Mouse (Mus musculus): ENCODE data around the gene Slc9a9. TPM values are rescaled to one million over a fixed set of nuclear protein-coding genes. Genes with fewer than 3 reads are reported as not detected.

The Slc9a9 gene
- total RNA-seq, 2 experiments from 2014 or later, result 2.0 TPM

DNA sequence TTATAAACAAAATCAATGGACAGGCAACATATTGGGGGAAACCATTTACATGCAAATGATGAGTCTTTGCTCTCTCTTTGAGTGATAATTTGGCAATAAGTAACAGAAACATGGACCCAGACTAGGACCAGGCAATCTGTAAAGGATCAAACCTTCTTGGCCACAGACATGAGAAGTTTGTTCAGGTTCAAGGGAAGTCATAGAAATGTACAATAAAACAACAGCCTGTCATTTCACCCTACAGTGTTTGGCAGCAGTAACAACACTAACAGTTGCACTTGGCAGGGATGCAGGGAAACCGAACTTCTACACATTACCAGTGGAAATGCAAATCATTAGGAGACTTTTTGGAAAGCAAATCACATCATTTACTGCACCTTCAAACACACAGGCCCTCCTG lies 164.1 kb downstream of the Slc9a9 start:
- TF ChIP-seq CTCF (IDR thresholded peaks at IDR 0.05), result no peak
- DNase-seq, result no peak
- Histone ChIP-seq H3K27ac (no peak overlapping the region), H3K4me3 (no peak overlapping the region)
- intact Hi-C loops (cut with DNase I), result no loop called here

- intact Hi-C loops (cut with DNase I), result no loop called here
- no peak overlapping the region for H3K4me3 ChIP-seq
- no peak for DNase-seq
- no peak overlapping the region for H3K27ac ChIP-seq
- TF ChIP-seq CTCF (IDR thresholded peaks at IDR 0.05), result no peak
Measured at GRCm38 (mm10) chr9:94837384-94837783, 167.7 kb downstream of the Slc9a9 start.

DNA sequence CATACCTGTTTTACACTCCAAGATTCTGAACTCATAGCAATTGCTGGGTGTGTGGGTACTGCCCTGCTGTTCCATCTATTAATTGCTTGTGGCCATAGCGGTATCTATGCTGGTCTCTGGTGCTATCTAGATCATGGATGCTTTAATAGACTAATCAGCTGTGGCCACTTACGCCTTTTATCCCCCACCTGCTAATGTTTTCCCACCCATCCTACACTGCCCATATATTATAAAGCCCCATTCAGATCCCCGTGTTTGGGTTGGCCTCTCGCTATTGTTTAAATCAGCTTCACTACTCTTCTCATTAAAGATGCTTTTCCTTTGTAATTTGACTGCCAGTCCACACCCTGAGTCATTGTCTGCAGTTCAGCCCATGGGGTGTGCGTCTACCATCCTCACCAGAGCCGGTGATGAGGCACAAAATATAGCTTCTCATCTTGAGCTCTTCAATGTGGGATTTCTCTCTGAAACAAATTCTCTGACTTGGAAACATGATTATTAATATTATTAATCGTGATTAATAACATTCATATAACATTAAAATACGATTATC lies 168.8 kb downstream of the Slc9a9 start:
- Histone ChIP-seq H3K27ac (no peak overlapping the region), H3K4me3 (no peak overlapping the region)
- no peak for TF ChIP-seq CTCF (IDR thresholded peaks at IDR 0.05)
- no peak for DNase-seq
- intact Hi-C loops (cut with DNase I), result no loop called here

GRCm38 (mm10) chr9:94839204-94839603 lies 169.5 kb downstream of the Slc9a9 start:
- intact Hi-C loops (cut with DNase I), result no loop called here
- Histone ChIP-seq H3K4me3 (no peak overlapping the region), H3K27ac (no peak overlapping the region)
- TF ChIP-seq CTCF (IDR thresholded peaks at IDR 0.05), result no peak
- no peak for DNase-seq

DNA sequence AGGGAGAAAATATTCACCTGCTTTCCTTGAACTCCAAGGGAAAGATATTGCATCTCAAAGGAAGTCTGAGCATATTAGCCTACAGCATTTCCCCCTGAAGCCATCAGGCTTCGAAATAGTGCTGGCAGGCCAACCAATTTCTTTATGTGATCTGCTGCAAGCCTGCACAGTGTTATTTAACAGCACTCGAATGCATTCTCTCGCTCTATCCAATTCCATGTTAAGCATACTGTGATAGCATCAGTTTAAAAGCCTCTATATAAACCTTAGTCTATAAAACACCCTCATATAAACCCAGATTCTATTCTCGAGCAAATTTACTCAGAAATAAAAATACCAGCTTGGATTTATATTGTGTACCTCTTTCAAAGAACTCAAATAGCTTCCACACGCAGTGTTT lies 170.7 kb downstream of the Slc9a9 start:
- TF ChIP-seq CTCF (IDR thresholded peaks at IDR 0.05), result no peak
- intact Hi-C loops (cut with DNase I), result no loop called here

DNA sequence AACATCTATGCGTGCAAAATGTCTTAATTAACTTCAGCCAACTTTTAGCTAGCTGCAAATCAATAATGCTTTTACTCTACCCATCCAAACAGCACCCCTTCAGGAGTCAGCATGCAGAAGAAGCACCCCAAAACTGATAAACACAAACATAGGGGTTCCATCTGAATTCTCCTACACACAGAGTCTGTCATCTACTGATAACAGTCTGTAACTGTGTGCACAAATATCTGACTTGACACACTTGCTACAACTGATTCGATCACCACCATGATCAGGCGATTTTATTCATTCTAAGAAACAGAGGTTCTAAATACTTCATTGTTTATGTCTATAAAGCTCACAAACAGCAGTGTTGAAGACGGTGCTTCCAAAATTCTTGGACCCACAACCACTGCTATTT lies 171.3 kb downstream of the Slc9a9 start:
- intact Hi-C loops (cut with DNase I), result no loop called here
- no peak for DNase-seq
- no peak for TF ChIP-seq CTCF (IDR thresholded peaks at IDR 0.05)
- H3K27ac ChIP-seq, result no peak overlapping the region
- H3K4me3 ChIP-seq, result no peak overlapping the region

More for the DNA sequence above, 170.7 kb downstream of the Slc9a9 start:
- DNase-seq, result no peak
- H3K27ac ChIP-seq, result no peak overlapping the region
- no peak overlapping the region for H3K4me3 ChIP-seq

GRCm38 (mm10) chr9:94844176-94844575 lies 174.5 kb downstream of the Slc9a9 start:
- TF ChIP-seq CTCF (IDR thresholded peaks at IDR 0.05), result no peak
- DNase-seq, result no peak
- Histone ChIP-seq H3K4me3 (no peak overlapping the region), H3K27ac (no peak overlapping the region)
- intact Hi-C loops (cut with DNase I), result no loop called here

GRCm38 (mm10) chr9:94847624-94848023 lies 177.9 kb downstream of the Slc9a9 start:
- Histone ChIP-seq H3K4me3 (no peak overlapping the region), H3K27ac (no peak overlapping the region)
- no peak for DNase-seq
- intact Hi-C loops (cut with DNase I), result no loop called here
- no peak for TF ChIP-seq CTCF (IDR thresholded peaks at IDR 0.05)

- DNase-seq, result no peak
- intact Hi-C loops (cut with DNase I), result no loop called here
- no peak overlapping the region for H3K4me3 ChIP-seq
- no peak for TF ChIP-seq CTCF (IDR thresholded peaks at IDR 0.05)
- no peak overlapping the region for H3K27ac ChIP-seq
Measured at GRCm38 (mm10) chr9:94851550-94851949, 181.8 kb downstream of the Slc9a9 start.

GRCm38 (mm10) chr9:94856093-94856492 lies 186.4 kb downstream of the Slc9a9 start:
- Histone ChIP-seq H3K27ac (no peak overlapping the region), H3K4me3 (no peak overlapping the region)
- DNase-seq, result no peak
- intact Hi-C loops (cut with DNase I), result no loop called here
- TF ChIP-seq CTCF (IDR thresholded peaks at IDR 0.05), result no peak

- Histone ChIP-seq H3K4me3 (no peak overlapping the region), H3K27ac (no peak overlapping the region)
- no peak for TF ChIP-seq CTCF (IDR thresholded peaks at IDR 0.05)
- intact Hi-C loops (cut with DNase I), result loop anchor here (5.0 kb wide), 1 partner anchor 539 kb away; the partner anchor contains the start of gene Chst2
- DNase-seq, result no peak
Measured at GRCm38 (mm10) chr9:94868557-94868956, 198.8 kb downstream of the Slc9a9 start.

DNA sequence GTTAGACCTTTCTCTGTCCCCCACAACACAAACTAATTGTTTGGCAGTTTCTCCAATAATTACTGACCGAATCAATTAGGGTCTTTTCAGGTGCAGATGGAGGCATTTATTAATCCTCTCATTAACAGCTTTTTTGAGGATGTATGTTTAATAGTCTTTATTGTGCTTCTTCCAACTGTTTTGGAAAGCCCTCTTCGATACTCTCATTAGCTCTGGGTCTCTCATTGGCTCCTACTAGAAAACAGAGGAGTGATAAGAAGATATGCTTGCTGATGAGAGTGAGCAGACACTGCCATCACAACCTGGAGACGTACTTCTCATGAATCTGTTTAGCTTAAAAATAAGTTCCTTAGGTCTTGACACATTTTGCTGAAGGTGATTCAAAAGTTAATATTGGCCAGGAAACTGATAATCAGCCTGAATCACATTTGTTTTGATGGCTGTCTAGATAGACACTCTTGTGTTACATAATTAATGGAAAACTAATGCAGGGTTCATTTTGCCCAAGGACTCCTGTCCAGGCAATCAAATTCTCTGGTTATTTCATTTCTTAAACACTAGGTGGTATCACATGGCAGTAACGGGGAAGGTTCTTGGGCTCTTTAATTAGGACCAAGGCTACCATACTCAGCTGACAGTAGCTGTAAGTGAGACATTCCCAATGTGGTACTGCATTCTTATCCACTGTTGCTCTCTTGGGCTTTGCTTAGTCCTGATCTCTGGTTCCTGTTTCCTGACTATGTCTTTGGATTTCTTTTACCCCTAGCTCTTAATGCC lies 199.5 kb downstream of the Slc9a9 start:
- no peak overlapping the region for H3K4me3 ChIP-seq
- peak; percentile 40 for TF ChIP-seq CTCF (IDR thresholded peaks at IDR 0.05)
- no peak overlapping the region for H3K27ac ChIP-seq
- intact Hi-C loops (cut with DNase I), result loop anchor here (5.0 kb wide), 1 partner anchor 538 kb away; the partner anchor contains the start of gene Chst2
- DNase-seq, result no peak

- H3K27ac ChIP-seq, result no peak overlapping the region
- intact Hi-C loops (cut with DNase I), result no loop called here
- TF ChIP-seq CTCF (IDR thresholded peaks at IDR 0.05), result no peak
Measured at GRCm38 (mm10) chr9:94882517-94882916, 212.8 kb downstream of the Slc9a9 start.

DNA sequence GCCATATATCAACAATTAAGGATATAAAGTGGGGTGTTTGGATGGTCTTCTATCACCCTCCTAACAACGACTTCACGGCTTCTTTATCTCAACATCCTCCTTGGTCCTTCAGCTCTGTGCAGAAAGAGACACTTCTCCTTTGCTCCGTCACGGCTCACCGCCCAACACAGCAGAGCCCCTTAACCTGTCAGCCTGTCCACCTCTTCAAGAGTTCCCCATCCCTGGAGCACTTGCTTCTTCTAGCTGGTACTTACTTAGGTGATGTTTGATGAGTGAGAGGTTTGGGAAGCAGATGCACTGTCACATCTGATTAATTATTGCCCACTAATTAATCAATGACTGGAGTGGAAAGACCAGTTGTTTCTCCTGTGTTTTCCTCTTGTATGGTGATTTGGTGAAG lies 213.7 kb downstream of the Slc9a9 start:
- no peak for TF ChIP-seq CTCF (IDR thresholded peaks at IDR 0.05)
- no peak for DNase-seq
- intact Hi-C loops (cut with DNase I), result no loop called here
- Histone ChIP-seq H3K4me3 (no peak overlapping the region), H3K27ac (no peak overlapping the region)

More at GRCm38 (mm10) chr9:94882517-94882916, 212.8 kb downstream of the Slc9a9 start:
- DNase-seq, result no peak
- H3K4me3 ChIP-seq, result no peak overlapping the region
